Comparison of ENCODE assay signal across 18 mouse cellular contexts in genomic region chr19:29182166-29182565, GRCm38 (mm10).
"Had no signal": no experiment of that assay in that cellular context is flagged by ENCODE, and none has a peak within 500 bp of the region (broad histone marks: within the 10 kb centered on the region; RNA-seq: fewer than 3 reads in every experiment).

No protein-coding gene starts in this region.

- H3K9me3 ChIP-seq: midbrain, embryonic 10.5 days; midbrain, embryonic 12.5 days; neural tube, embryonic 15.5 days had no signal

- ATAC-seq: midbrain, embryonic 16.5 days had no signal

- H3K27me3 ChIP-seq: midbrain, embryonic 12.5 days; neural tube, embryonic 13.5 days; neural tube, embryonic 15.5 days had no signal

- H3K4me2 ChIP-seq: lung, embryonic 14.5 days; midbrain, embryonic 12.5 days; neural tube, embryonic 13.5 days; neural tube, embryonic 15.5 days had no signal

- H3K9ac ChIP-seq: lung, embryonic 14.5 days; midbrain, embryonic 12.5 days; neural tube, embryonic 13.5 days; neural tube, embryonic 15.5 days had no signal

- H3K4me1 ChIP-seq: neural tube, embryonic 13.5 days had no signal

- H3K4me3 ChIP-seq: midbrain, embryonic 10.5 days; midbrain, embryonic 12.5 days; myocyte; neural tube, embryonic 13.5 days; neural tube, embryonic 15.5 days had no signal

- H3K36me3 ChIP-seq: midbrain, embryonic 10.5 days; midbrain, embryonic 12.5 days; neural tube, embryonic 13.5 days; neural tube, embryonic 15.5 days had no signal

- DNase-seq: lung, adult 18-20 months; lung, embryonic 14.5 days; lung, postnatal 10 days; lung, postnatal 4 days; midbrain, embryonic 14.5 days; retina, postnatal 1 day; right cerebral cortex, adult 18-20 months; right cerebral cortex, postnatal 25 days; right cerebral cortex, postnatal 4 days; spleen, adult 18-20 months; thymus, adult 2 months; thymus, postnatal 25 days had no signal

- H3K27ac ChIP-seq: midbrain, embryonic 10.5 days; midbrain, embryonic 12.5 days; neural tube, embryonic 13.5 days; neural tube, embryonic 15.5 days had no signal
